Mouse (Mus musculus) kidney, adult 2 months (tissue): ENCODE data around the gene Tmtc1. TPM values are rescaled to one million over a fixed set of nuclear protein-coding genes. Genes with fewer than 3 reads are reported as not detected.

Experiments
- DNase-seq: peaks from one replicate; pipeline ENCODE4 v3.0.0; 2021
- H3K27ac ChIP-seq: fragments of 200-500 bp; 2 replicates; pipeline ENCODE4 v1.5.1; 2012; ENCODE audit warnings: low read depth, low read length, control low read depth, inconsistent platforms; ENCODE audit not compliant: insufficient read depth
- H3K27me3 ChIP-seq: fragments of 200-500 bp; replicated peaks from 2 replicates; pipeline ENCODE4 v1.6.1; 2012; ENCODE audit warnings: mild to moderate bottlenecking, moderate library complexity, low read length, inconsistent platforms; ENCODE audit not compliant: control insufficient read depth, insufficient read depth
- H3K36me3 ChIP-seq: fragments of 200-500 bp; 2 replicates; pipeline ENCODE4 v1.6.1; 2012; ENCODE audit warnings: mild to moderate bottlenecking, moderate library complexity, low read length, inconsistent platforms; ENCODE audit not compliant: control insufficient read depth, insufficient read depth
- H3K4me1 ChIP-seq: fragments of 200-500 bp; 2 replicates; pipeline ENCODE4 v1.6.1; 2011; ENCODE audit warnings: low read length; ENCODE audit not compliant: control insufficient read depth, insufficient read depth
- H3K4me3 ChIP-seq: fragments of 200-500 bp; 2 replicates; pipeline ENCODE4 v1.5.1; 2011; ENCODE audit warnings: mild to moderate bottlenecking, low read depth, low read length, control low read depth; ENCODE audit not compliant: insufficient read depth
- CTCF ChIP-seq: fragments of 200-500 bp; conservative IDR thresholded peaks from 2 replicates; pipeline ENCODE4 v1.5.1; 2011; ENCODE audit warnings: low read depth, mild to moderate bottlenecking, control low read depth, low read length, moderate library complexity, mixed read lengths; ENCODE audit not compliant: insufficient read depth, insufficient read length
- POLR2A ChIP-seq: fragments of 200-500 bp; IDR thresholded peaks from one replicate; pipeline ENCODE4 v1.6.1; 2011; ENCODE audit warnings: low read depth, low read length, control low read depth
- WGBS: fragments of 180-500 bp; shearing (Covaris S2); methylation state at CpG from one replicate; pipeline ENCODE4 v1.1.7; 2018; 5-methylcytosine and 5-hydroxymethylcytosine counted together
- polyA plus RNA-seq: library from polyadenylated mRNA; depleted of rRNA; stranded (reverse); fragments of >200 nt; gene quantifications from 2 replicates; pipeline ENCODE4 v1.2.3, GENCODE M21; 2012

Tmtc1 gene
- polyA plus RNA-seq, 1 experiment = 11.0 TPM

GRCm38 (mm10) chr6:148237453-148237852 lies 206.7 kb downstream of the Tmtc1 start:
- no peaks in the 10 kb centered on the region for H3K27me3 ChIP-seq
- 61% methylated on average over 5 of the region's 5 CpGs for WGBS
- DNase-seq = no peak

DNA sequence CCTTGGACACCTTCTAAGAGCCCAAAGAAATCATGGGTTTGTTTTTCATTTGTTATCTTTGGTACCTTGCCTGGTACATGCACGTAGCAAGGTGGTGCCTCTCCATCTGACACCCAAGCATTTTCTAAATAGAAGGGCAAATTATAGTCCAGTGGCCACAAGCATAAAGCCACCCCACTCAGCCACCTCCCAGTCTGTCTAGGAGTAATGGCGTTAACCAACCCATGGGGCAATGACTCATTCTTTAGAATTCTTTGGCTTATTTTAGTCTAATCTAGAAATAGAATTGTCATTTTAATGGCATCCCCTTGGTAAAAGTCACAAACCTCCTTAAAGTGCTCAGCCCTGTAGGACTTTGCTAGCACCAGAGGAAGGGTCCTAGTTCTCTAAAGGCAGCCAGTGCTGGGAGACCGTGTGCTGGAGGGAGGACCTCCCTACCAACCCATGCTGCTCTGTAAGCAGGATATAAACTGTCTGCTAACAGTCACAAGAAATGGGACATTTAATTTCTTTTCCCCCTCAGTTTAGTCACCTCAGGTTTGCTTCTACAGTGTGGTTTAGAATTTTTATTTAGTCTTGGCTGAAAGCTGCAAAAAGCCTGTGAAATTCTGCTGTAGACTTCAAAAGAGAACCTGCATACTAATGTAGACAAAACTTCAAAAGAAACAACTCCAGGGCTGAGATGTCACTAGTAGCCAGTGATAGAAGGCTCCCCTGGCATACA lies 209.9 kb downstream of the Tmtc1 start:
- peak; percentile 13 for DNase-seq
- H3K27ac ChIP-seq = no peak overlapping the region
- 72% methylated on average over 3 of the region's 3 CpGs for WGBS
- no peaks in the 10 kb centered on the region for H3K36me3 ChIP-seq
- H3K4me1 ChIP-seq = no peaks in the 10 kb centered on the region
- TF ChIP-seq CTCF (no peak), POLR2A (no peak)
- H3K4me3 ChIP-seq = no peak overlapping the region
- no peaks in the 10 kb centered on the region for H3K27me3 ChIP-seq

More at GRCm38 (mm10) chr6:148237453-148237852, 206.7 kb downstream of the Tmtc1 start:
- no peaks in the 10 kb centered on the region for H3K4me1 ChIP-seq
- H3K27ac ChIP-seq = no peak overlapping the region
- no peaks in the 10 kb centered on the region for H3K36me3 ChIP-seq
- no peak for TF ChIP-seq POLR2A
- TF ChIP-seq CTCF = no peak
- no peak overlapping the region for H3K4me3 ChIP-seq

DNA sequence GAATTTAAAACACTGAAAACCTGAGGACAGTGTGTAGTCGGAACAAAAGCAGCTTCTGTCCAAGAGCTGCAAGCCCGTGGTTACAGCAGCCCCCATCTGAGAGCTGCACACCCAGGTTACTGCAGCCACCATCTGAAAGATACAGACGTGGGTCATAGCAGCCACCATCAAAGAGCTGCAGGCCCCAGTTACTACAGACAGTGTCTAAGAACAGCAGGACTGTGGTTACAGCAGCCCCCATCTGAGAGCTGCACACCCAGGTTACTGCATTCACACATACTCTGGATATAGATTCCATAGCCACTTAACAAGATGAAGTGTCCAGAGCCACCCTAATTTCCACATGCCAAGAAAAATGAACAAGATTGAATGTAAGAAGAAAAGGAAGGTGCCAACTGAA lies 216.6 kb downstream of the Tmtc1 start:
- Histone ChIP-seq H3K27ac (no peak overlapping the region), H3K4me1 (no peaks in the 10 kb centered on the region), H3K36me3 (no peaks in the 10 kb centered on the region), H3K4me3 (no peak overlapping the region), H3K27me3 (no peaks in the 10 kb centered on the region)
- TF ChIP-seq CTCF (no peak), POLR2A (no peak)
- WGBS = 77% methylated on average over 3 of the region's 3 CpGs
- no peak for DNase-seq

GRCm38 (mm10) chr6:148222686-148223085 lies 221.5 kb downstream of the Tmtc1 start:
- Histone ChIP-seq H3K27me3 (no peaks in the 10 kb centered on the region), H3K36me3 (no peaks in the 10 kb centered on the region), H3K27ac (no peak overlapping the region), H3K4me1 (no peaks in the 10 kb centered on the region; the same call in 1 of the 2 replicates), H3K4me3 (no peak overlapping the region)
- no peak for DNase-seq
- TF ChIP-seq CTCF (no peak), POLR2A (no peak)
- 34% methylated on average over 2 of the region's 2 CpGs for WGBS

DNA sequence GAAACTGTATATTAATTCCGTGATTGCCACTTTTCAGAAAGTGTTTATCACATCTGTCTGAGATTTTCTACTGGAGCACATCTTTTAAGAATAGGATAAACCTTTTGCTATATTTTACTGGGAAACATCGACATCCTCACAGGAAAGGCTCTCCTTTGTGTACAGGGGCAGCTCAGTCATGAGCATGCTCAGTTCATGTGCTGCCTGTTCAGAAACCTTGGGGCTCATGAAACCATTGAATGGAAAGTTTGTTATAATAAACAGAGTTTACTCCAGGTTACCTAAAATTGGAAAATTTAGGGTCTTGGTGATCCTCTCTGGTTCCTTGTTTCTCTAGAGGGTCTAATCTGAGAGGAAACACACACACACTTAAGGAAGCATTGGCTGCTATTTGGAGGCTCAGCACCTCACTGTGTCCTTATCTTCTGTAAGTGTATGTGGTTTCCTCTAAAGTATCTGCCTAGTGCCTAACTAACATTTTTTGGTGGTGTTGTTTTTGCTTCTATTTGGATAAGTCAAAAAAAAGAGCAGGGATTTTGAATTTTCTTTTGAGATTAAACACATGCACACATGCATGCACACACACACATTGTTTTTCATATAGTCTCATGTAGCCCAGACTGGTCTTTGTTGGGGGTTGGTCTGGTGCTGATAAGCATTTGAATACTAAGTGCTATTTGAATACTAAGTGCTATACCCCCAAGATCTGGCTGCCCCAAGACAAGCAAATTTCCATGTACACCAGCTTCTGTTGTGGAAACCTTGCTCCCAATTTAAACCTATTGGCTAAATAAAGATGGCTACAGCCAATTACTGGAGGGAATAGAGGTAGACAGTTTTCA lies 225.7 kb downstream of the Tmtc1 start:
- no peak overlapping the region for H3K27ac ChIP-seq
- no peak for DNase-seq
- no peak overlapping the region for H3K4me3 ChIP-seq
- H3K4me1 ChIP-seq = no peaks in the 10 kb centered on the region; the same call in 1 of the 2 replicates
- TF ChIP-seq POLR2A (no peak), CTCF (no peak)
- no peaks in the 10 kb centered on the region for H3K27me3 ChIP-seq
- 0 out of 2 replicates have a peak, but pooled peaks cover 2% of the 10 kb centered on the region for H3K36me3 ChIP-seq
- WGBS = 85% methylated on average over 2 of the region's 2 CpGs

GRCm38 (mm10) chr6:148216752-148217151 lies 227.4 kb downstream of the Tmtc1 start:
- H3K36me3 ChIP-seq = 0 out of 2 replicates have a peak, but pooled peaks cover 2% of the 10 kb centered on the region
- no peaks in the 10 kb centered on the region for H3K27me3 ChIP-seq
- peaks cover 3% of the 10 kb centered on the region; the same call in 1 of the 2 replicates for H3K4me1 ChIP-seq
- no peak overlapping the region for H3K27ac ChIP-seq
- DNase-seq = no peak
- 74% methylated on average over 4 of the region's 4 CpGs for WGBS
- TF ChIP-seq CTCF = no peak
- no peak for TF ChIP-seq POLR2A
- no peak overlapping the region for H3K4me3 ChIP-seq

DNA sequence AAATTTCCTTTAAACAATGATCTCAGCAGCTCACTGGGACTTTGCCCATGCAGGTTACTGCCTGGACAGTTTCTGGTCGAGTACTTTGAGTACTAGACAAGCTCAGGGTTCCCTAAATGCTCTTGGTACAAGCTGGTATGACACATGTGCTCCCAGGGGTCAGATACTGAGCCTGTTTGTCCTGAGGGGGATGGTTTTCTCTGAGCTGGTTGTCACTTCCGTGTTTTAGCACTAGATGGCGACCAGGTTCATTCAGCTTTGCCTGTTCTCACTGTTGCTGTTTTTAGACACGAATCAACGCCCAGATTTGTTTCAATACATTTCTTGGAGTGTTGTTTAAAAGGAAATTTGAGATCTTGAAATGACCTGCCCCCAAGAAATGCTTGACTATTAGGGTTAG lies 229.4 kb downstream of the Tmtc1 start:
- no peak overlapping the region for H3K4me3 ChIP-seq
- TF ChIP-seq CTCF (peak; percentile 71), POLR2A (no peak)
- H3K36me3 ChIP-seq = 0 out of 2 replicates have a peak, but pooled peaks cover 2% of the 10 kb centered on the region
- DNase-seq = peak; percentile 67
- H3K27me3 ChIP-seq = no peaks in the 10 kb centered on the region
- WGBS = under 1% methylated on average over 5 of the region's 5 CpGs
- H3K27ac ChIP-seq = no peak overlapping the region
- peaks cover 3% of the 10 kb centered on the region for H3K4me1 ChIP-seq
